Mouse (Mus musculus) hindlimb bud, embryonic 11.5 days (tissue): Measurements from ENCODE around the gene Socs2.
"Not testable (repeated sequence)": the region's sequence is repeated elsewhere in the genome, so short reads cannot be mapped to it uniquely, and the experiment has no call there.

Experiments
- DNase-seq: peaks from one replicate; pipeline ENCODE4 v3.0.0-alpha.2; 2012; ENCODE audit warnings: low read depth, low spot score; ENCODE audit errors: extremely low spot score

The Socs2 gene

DNA sequence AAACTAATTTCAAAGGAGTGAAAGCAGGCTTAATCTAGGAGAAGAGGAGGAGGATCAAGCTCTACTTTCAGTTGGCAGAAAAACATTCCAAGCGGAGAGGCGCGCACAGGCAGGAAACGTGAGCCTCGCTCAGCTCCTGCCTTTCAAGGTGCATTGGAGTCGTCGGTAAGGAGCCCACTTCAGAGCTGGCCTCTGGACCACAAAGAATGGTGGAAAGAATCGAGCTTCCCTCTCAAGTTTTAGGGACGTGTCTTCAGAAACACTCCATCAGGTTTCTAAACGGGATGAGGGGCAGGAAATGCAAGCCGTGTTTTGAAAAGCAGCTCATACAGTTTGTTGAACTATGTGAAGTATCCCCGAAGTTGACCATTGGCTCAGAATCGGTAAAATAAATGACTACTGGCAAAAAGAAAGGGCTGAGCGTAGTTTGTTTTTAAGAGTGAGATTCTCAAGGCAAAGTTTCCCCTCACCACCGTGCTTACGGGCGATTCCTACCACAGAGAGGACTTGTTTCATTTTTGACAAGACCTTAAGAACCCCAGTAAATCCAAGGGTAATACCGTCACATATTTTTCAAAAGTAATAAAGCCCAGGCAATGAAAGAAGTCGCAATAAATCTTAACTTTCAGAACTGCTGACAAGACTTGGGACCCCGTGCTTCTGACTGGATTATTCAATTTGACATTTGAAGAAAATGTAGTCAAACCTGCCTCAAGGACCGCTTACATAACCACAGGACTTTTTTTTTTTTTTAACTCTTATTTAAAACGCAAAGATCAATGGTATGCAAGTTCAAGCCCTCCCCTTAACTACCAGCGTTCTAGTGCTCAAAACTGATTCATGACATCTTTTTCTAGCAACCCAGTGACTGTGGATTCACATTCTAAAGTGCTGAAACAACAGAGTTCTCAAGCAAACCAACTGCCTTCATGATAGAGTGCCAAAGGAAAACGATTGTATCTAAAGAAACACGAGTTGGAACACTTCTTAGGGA is 21.9 kb downstream of the Socs2 start:
- no peak for DNase-seq

DNA sequence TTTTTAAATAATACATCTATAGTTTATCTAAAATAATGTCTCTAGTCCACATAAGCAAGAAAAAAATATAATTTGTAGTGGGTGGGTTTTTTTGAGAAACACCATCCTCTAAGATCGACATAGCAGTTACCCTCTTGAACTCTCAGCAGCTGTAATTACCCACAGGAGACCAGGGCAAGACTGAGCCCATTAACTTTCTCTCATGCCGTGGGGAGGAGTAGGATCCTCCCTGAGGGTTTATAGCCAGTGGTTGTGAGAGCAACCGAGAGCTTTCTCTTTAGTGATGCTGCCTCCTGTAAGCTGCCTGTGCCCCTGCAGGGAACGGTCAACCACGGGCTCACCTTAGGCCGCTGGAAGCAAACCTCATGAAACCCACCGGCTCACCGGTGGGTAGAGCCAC is 24.9 kb downstream of the Socs2 start:
- DNase-seq = no peak

DNA sequence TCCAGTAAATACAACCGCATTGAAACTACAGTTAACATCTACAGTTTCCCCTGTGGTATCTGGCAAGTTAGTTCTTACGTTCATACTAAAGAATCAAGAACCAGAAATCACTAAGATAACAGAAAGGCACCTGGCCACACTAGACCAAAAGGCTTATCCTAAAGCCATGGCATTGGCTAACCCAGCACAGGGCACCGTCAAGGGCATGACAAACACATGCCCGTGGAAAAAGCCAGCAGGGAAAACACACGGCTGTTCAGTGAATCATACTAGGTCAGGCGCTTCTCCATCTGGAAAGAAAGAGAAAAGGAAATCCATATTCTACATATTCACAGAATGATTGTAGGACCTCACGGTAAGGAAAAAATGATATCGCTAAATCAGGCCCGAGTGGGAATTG is 26.1 kb downstream of the Socs2 start:
- DNase-seq = no peak

DNA sequence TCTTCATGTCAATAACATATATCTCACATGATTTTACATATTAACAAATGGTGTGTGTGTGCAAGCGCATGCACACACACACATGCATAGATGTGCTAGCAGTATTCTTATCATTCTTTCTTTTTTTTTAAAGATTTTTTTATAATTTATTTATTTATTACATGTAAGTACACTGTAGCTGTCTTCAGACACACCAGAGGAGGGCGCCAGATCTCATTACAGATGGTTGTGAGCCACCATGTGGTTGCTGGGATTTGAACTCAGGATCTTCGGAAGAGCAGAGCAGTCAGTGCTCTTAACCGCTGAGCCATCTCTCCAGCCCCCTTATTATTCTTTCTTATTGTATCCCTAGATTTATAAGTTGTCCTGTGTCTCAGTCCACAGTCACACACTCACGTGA is 27.2 kb downstream of the Socs2 start:
- not testable (repeated sequence) for DNase-seq

DNA sequence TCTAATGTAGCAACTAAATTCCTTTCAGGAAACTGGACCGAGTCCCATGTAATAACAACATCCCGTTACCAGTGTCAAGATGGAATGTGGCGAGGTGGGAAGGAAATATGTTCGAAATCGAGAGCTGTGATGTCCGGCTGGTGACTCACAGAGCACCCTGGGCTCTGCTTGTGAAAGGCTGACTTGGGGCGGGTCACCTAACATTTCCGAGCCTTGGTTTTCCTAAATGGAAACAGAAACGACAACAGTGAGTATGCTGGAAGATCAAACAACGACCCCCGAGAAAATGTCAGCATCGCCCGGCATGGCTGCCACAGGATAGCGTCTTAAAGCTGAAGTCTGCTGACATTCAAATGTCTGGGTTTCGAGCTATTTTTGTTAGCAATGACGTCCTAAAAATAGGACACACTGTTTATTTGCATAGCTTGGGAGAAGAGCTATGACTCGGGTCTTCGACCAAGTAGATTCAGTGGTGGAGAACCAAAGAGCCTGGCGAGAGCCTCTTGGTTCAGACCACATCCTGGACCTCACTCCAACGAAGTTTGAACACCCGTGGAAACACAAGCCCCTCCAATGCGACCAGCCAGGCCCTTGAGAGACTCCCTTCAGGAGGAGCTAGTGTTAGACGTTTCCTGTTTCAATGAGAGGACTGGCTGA is 28.0 kb downstream of the Socs2 start:
- DNase-seq = no peak

DNA sequence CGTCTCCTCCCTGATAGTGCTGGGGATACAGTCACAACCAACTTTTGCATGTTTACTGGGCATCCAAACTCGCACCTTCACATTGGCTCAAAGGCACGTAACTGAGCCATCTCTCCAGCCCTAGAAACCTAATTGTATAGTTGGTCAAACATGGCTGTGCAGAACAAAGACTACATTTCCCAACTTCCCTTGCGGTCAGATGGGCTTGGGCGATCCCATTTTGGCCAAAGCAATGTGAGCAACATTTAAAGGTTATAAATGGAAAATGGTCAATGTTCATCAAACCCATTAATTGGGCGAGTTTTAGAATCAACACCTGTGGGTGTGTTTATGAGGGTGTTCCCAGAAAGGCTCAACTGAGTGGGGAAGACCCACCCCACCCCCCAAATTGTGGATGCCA is 30.5 kb downstream of the Socs2 start:
- no peak for DNase-seq

DNA sequence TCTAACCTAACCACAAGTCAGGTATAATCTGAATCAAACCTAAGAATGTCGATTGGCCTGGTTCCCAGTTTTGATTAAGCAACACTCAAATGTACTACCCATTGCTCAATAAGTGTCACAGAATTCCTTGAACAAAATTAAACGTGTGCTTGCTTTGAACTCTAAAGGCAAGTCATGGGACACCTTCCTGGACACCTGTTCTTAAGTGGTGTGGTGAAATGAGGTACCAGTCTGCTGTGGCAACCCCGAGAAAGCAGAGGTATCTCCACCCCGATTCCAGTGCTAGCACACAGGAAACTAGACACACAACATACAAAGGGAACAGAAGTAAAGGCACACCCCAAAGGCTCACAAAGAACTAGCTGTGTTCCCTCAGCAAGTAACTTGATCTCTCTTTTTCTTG is 31.2 kb downstream of the Socs2 start:
- DNase-seq = no peak

DNA sequence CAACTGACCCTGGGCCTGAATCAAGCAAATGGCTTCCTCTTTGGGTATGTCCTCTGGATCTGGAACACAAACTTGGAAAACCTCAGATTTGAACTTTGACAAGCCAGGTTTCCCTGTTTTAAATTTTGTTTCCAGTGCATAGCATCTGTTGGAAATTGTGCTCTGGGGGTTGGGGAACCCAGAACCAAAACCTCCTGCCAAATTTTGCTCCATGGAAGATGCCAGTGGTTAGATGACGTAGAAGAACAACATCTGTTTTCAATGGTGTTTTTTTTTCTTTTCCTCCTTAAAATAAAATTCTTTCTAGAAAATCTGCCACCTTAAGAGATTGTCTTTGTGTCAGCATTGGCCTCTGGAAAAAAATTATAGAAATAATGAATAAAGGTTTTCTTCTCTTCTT is 31.9 kb downstream of the Socs2 start:
- DNase-seq = no peak

DNA sequence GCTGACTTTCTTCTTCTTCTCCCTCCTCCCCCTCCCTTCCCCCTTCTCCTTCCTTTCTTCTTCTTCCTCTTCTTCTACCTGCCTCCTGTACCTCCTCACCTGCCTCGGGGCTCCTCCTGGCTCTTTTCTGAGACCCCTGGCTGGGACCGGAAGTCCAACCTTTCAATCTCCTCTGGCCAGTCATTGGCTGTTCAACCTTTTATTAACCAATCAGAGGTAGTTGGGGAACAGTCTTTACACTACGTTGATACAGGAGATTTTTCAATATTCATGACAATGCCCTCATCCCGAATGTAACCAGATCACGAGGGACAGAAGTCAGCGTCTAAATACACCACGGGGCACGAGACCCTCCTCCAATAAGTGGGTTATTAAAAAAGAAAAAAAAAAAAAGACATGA is 32.5 kb downstream of the Socs2 start:
- DNase-seq = no peak

DNA sequence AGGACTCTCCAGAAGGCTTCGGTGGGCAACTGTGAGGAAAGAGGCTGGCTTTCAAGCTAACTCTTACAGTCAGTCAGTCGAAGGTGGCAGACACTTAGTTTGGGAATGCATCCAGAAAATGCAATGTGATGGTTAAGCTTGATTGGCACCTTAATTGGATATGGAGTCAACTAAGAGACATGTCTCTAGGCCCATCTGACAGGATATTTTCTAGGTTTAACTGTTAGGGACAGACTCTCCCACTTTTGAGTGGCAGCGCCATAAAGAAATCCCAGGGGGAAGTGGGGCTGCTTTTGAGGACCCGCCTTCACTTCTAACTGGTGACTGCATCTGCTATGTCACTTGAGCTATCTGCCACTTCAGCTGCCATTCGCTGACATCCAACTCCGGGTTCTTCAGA is 43.6 kb downstream of the Socs2 start:
- DNase-seq = no peak

DNA sequence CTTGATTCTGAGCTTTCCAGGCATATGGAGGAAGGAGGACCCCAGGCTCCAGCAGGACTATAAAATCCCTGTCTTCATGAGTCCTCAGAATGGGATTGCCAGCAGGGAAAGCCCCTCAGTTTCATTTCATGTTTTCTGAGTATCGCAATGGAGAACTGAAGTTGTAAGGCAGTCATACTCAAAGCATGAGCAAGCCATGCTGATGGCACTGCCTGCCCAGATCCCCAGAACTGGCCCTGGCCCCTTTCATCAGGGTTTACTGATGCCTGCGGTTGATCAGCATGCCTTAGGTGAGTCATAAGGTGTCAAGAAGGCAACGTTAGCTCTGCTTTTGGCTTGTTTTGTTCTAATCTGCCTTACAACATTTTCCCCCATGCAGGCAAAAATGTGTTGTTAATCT is 45.0 kb downstream of the Socs2 start:
- no peak for DNase-seq

DNA sequence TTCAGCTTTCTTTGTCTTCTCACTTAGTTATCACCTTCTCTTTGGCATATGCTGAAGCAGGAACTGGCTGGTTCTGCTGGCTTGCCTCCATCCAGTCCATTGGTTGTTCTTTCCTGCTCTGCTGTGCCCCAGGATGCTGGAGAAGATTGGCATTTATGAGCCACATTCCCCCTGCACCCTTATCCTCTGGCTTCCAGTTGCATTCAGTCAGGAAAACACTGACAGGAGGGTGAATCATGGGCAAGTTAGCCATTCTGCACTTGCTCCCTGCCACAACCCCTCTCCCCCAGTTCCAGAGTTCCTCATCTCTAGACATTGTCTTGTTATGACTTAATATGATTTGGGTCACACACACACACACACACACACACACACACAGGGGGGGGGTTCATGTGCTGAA is 47.8 kb downstream of the Socs2 start:
- no peak for DNase-seq

DNA sequence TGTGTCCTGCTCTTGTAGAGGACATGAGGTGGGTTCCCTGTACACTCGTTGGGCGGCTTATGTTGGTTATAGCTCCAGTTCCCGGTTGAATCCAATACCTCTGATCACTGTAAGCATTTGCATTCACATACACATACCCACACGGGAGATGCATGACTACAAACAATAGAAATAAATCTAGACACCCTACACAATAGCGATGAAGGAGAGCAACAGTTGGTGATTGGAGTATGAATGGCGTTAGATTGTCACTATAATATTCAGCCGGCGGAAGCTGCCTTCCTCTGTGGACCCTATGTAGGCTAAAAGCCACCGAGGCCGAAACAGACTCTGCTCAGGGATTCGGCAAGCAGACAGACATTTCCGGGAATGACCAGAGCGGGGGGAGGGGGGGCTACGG is 48.8 kb downstream of the Socs2 start:
- no peak for DNase-seq

DNA sequence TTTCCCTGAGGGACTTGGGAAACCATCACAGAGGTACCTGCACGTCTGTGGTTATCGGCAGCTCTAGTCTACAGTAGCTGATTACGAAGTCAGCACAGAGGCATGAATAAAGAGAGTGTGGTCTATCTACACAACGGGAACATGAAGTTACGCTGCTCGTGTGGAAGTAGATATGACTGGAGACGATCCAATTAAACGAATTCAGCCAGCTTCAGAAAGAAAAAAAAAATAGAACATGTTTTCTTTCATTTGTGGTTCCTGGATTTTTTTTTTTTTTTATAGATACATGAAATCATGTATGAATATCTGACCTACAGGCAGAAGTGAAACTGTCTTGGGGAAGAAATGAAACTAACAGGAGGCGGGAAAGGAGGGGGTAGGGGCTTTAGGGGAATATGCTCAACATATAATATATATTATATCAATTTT is 49.3 kb downstream of the Socs2 start:
- no peak for DNase-seq

DNA sequence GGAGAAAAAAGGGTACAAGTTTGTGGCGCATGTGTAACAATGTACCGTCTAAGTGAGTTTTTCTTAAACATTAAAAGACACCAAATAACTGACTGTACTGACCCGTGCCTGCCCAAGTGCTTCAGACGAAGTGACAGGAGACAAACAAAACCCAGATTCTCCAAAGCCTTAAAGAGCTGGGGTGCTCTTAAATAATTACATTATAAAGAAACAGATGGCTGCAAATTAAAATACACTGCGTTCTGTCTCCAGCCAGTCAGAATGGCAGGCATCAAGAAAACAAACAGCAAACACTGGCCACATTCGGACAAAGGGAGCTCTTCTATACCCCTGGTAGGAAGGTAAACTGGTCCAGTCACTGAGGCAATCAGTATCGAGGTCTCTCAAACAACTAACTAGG is 49.7 kb downstream of the Socs2 start:
- DNase-seq = no peak

DNA sequence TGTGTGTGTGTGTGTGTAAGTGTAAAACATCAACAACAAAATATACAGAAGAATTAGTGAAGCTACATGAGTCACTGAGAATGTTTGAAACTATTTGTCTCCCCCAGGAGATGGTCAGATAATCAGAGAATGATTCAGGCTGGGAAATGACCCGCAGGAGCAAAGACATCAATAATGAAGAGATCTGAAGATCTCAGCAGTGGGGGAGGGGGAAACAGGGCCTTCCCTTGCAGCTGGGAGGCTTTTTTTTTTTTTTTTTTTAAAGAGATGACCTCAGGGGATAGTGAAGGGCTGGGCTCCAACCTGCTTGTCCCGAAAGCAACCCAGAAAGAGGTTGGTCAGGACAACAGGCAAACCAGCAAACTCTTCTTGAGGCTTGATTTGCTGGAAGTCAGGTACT is 54.7 kb downstream of the Socs2 start:
- DNase-seq = no peak

DNA sequence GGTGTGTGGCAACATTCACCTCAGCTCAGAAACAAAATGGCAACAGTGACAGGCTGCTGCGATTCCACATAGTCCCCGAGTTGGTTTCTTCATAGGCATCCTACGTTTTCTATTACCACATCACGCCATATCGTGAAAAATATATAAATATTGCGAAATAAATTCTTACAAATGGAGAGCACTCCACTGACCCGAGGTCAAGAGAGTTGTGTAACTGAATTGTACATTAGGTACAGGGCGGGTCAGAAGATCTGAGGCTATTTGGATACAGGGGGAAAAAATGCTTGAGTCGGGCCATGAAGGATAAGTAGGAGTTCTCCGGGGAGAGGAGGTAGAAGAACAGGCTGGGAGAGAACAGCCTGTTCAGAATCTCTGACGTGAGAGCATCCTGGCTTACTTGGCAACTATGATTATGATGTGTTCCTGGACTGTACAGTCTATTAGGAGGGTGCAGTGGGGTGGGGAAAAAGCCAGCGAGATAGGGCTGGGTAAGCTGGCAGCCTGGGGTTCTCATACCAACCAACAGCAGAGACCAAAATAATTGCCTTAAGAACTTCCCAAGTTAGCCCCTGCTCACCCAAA is 55.6 kb downstream of the Socs2 start:
- no peak for DNase-seq

DNA sequence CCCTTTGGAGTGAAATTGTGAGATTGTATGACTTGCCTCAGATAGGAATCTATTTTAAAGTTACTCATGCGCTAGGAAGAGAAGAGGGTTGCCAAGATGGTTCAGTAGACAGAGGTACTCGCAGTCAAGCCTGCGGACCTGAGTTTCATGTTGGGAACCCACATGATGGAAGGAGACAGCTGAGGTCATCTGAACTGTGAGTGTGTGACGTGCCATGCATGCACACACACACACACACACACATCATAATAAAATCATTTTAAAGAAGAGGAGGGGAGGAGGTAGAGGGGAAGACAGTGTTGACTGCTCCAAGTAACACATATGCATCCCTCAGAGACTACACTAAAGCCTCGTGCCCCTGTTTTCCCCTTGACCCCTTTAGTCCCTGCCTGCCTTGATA is 56.9 kb downstream of the Socs2 start:
- no peak for DNase-seq

DNA sequence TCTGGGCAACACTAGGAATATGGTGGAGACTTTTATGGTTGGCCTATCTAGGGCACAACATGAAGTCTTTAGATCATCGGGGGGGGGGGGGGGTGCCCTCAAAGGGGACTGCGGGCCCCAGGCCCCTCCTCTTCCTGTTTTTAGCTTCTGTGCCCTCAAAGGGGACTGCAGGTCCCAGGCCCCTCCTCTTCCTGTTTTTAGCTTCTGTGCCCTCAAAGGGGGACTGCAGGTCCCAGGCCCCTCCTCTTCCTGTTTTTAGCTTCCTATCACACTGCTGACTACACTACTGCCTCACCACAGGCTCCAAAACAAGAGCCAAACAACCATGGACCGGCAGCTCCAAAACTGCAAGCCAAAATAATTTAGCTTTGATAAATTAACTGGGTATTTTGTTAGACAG is 59.3 kb downstream of the Socs2 start:
- DNase-seq = no peak

DNA sequence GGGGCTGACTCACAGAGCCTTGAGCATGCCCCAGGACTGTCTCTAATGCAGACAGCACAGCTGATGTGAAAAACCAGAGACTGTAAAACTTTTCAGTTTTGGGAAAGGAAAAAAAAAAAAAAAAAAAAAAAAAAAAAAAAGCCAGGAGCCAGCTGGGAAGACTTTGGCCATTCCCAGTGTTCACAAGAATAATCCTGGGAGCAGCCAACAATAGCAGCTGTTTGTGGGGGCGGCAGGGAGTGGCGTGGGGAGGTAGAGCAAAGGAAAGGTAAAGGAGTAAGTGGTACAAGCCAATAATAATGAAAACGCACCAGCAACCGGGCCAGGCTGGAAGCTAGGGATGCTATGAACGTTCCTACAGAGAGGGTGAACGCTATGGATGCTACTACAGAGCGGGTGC is 60.3 kb downstream of the Socs2 start:
- no peak for DNase-seq

DNA sequence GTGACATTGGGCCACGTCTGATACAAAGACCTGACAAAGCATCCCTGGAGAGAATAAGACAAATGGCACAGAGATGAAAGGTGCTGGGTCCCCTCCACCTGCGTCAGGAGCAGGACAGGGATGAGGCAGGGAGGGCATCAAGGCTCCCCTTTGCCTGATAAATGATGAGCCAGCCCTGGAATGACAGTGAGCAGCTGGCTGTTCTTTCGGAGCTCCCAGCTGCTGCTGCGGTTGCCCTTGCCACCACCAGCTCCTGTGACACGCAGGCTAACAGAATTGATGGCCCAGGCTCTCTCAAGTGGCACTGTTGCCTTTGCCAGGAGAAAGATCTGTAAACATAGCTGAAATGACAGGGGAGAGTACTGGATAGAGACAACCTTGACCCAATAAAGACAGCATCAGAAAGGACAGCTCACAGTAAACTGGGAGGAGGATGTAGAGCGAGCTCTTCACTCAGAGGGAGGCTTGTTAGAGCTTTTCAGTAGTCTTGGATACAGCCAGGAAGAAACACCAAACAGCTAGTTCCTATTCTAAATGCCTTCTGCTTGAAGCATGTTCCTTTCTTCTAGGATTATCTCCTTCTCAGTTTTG is 61.2 kb downstream of the Socs2 start:
- DNase-seq = no peak

DNA sequence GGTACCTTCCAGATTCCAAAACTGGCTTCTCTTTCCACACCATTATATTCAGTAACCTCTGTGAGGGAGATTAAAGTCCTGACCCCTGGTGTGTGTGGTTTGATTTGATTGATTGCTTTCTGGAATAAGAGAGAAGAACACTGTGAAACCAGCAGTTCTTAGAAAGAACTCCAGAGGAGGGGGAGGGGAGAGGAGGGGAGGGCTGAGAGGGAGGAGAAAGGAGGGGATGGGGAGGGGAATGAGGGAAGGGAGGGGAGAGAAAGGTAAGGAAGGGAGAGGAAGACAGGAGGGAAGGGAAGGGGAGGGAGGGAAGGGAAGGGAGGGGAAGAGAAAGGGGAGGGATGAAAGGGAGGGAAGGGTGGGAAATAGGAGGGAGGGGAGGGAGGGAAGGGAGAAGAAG is 62.3 kb downstream of the Socs2 start:
- DNase-seq = no peak
